Mouse (Mus musculus): ENCODE measurements at regions not wholly inside any gene's neighbourhood (a gene's known extent, or its start where the extent isn't known, plus 50 kb on each side); places are given as distances from the start of the nearest gene placed in this dataset.

DNA sequence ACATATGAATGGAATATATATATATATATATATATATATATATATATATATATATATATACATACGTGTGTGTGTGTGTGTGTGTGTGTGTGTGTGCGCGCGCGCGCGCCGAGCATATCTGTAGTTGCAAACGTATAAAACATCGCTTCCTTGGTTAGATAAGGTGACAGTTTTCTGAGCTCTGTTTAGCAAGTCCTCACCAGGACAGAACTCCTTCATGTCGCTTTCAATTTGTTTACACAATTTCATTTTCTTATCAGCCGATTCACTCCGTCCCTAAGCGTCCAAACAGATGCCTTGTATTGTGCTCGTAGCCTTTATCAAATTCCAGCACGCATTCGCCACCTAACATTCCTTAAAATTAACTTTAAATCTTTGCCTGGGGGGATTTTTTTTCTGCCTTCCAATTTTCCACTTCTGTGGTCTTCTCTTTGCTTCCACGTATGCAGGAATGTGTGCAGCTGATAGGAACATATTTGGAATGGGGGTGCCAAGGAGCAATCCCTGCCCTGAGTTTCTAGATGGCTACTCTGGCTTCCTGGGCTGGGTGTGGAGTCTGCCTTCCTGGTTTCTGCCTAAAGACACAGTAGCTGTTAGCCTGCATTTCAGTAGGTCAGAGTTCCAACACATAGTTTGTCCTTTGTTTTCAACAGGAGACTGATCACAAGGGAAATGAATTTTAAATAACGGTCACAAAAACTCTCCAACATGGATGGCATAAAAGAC is 575.7 kb downstream of the Robo2 start:
- DNase-seq, result no peak

DNA sequence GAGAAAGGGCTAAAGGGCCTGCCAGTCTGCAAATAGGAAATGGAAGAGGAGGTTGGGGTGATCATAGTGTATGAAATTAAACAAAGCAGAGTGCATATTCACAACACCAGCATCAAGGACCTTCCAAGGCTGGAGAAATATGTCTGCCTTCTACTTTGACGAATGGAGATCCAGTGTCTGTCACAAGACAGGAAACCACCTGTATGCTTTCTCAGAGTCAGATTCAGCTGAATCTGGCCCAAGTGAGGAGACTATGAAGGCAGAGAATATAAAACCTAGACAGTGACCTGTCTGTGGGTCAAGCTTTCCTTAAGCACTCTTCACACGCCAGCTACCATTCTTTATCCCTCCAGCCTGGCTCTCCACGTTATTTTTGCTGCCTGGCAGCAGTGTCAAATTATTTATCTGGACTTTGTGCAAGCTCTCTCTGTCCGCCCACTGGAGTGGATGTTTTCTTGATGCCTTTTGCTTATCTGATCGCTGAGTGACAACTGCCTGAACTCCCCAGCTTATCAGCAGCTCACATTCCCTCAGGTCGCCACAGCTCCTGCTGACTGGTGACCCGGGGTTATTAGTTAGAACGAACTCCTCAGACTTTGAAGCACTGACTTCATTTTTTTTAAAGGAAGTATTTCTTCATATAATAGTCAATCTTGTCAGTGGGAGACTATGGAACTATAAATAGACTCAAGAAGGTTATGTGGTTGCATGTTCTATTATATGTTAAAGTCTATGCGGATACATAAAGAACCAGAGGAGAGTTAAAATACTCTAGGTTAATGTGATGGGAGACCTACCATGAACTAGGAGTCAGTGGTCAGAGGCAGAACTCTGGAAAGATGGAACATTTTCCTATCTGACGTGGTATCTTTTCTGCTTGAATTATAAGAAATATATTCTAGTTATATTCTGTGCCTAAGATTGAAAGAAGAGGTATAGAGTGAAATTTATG is 590.0 kb downstream of the Robo2 start:
- DNase-seq, result no peak

DNA sequence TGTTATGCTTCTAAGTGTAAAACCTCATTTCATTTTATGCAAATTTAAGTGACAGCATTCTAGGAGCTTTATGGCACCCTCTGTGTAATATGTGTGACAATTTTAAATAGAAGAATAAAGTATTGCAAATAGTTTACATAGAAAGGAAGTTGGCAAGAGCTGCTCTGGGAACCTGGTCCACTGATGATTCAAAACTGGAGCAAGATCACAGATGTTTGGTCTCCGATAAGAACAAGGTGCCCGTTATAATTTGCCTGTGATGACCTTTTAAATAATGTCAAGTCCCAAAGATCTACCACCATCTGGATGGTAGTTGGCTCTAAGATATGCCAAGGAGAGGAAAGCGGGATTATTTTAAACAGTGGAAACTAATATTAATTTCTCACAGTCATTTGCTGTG is 607.1 kb downstream of the Robo2 start:
- no peak for DNase-seq

DNA sequence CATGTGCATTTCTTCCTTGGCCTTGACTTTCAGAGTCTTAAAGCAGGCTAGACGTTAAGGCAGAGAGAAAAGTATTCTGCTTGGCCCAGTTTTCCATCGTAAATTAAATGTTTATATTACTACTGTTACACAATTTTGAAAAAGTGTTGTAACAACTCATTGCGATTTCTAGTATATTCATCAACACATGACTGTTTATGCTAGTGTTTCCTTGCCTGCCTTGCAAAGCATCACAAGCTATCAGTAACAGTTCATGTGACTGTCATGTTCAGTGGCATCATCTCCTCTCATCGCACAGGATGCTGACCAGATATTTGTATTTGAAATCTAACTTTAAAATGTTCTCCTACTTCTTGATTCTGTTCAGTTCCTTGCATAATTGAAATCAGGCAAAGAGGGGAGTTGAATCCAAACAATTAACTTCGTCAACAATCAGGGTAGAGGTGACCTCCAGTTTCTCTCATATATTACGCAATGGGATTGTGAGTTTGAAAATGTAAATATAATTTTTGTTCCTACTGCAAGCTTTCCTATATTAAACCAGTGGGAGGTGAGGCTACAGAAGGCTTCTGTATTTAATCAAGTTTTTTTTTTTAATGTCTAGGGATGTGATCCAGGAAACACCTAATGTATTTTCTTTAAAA is 615.0 kb downstream of the Robo2 start:
- DNase-seq, result no peak

DNA sequence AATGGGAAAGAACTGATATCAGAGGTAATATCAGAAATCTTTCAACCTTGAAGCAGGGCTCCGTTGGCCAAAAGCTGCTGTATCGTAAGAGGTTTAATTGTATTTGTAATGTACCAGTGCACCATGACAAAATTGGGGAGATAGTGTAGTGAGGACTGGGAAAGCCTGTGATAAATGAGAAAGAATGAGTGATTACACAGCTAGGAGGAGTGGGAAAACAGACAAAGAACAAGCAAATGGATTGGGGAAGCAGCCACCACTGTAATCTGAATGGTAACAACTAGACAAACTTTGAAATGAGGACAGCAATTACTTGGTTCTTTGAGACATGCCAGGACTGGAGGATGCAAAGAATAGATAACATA is 626.6 kb downstream of the Robo2 start:
- DNase-seq, result no peak

DNA sequence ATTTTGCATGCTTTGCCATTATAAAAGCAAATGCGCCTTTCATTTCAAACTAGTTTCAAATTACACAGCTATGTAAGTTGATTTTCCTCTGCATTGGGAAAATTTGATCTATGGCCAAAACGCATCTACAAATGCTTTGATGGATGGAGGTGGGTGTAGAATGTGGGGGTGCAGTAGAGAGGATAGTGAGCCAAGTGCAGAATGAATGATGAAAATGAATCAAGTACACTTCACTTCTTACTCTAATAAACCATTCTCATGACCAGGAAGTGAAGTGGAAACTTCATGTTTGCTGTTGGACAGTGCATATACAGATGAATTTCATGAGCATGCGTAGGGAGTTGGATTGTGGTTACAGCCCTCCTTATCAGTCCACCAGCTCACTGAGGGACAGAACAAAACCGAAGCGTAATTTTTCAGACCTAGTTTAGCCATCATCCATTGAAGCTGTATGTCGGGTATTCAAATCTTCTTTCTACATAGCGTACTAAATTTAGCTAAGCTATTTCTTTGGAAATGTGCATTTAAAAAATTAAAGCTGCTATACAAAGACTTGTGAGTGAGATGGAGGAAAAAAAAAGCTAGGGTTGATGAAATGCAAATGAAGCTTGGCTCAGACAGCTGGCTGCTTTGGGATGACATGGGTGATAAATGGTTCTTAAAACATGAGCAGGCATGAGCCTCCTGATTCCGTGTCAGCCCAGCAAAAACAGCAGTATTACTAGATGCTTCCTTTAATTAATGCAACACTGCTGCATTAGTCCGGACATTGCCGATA is 627.1 kb downstream of the Robo2 start:
- DNase-seq, result no peak

DNA sequence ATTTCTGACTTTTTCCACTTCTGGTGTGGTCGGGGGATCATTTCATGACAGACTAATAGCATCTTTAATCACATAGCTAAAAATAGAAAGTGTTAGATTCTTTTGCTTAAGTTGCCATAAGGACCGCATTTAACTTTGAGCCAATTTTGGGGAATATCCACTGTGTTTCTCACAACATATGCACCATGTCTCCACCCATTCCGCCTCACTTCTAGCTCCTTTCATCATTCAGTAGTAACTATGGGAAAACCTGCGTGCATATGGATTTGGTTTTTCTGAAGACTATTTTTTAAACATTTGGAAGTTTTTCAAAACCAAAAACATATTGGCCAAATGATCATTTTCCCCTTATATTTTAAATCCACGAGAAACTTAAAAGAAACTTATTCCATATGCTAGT is 639.2 kb downstream of the Robo2 start:
- no peak for DNase-seq

DNA sequence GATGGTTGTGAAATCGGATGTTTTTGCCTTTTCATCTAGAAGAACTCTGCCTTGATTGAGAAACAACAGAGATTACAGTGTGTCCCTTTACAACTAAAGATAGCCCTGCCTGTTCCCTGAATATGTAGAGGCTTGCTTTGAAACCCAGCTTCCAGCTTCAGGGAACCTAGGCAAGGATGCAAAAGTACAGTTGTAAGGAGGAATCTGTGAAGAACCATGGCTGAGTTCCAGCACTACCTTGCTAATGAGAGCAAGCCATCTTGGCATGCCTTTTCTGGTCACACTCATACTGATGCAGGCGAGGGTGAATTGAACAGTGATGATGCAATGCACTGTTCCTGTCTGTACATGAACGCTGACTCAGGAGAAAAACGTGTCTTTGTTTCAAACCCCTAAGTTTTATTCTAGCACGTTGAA is 641.2 kb downstream of the Robo2 start:
- DNase-seq, result peak; percentile 86

DNA sequence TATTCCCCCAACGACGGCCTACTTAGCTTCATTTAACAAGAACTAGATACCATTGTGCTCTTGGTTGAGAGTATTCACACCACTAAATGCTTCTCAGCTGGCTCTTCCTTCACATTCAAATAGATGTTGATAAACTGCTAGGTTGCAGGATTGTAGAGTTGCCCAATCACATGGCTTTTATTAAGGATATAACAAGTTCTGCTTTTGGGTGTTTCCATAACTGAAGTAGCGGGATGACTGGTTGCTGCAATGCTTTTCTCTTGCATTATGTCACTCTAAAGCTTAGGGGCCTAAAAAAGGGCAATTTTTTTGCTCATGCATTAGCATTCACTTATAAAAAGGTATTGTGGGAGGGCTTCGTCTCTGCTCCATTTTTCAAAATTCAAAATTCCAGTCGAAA is 641.9 kb downstream of the Robo2 start:
- peak; percentile 72 for DNase-seq

DNA sequence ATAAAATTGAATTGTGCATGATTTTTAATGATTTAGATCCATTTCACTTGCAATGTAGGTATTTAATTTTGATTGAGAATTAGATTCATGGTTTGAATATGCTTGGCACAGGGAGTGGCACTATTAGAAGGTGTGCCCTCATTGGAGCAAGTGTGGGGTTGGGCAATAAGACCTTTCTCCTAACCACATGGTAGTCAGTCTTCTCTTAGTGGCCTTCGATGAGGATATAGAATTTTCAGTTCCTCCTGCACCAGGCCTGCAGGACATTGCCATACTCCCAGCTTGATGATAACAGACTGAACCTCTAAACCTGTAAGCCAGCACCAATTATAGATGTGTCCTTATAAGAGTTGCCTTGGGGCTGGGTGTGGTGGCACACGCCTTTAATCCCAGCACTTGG is 642.9 kb downstream of the Robo2 start:
- DNase-seq, result no peak

DNA sequence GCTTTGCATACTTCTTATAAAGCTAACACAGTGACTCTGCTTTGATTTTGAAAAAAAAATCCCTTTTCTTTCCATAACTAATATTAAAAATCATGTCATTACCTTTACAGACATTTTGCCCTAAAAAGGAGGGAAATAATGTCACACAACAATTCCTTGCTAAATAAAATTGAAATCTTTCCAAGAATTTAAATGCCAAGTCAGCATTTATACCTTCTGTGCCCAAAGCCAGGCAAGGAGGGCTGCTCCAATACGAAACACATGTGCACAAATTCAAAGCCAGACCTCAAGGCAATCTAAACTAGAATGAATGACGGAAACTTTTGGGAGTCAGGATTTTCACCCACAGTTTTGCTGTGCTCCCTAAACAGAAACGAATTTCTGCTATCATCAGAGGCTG is 646.4 kb downstream of the Robo2 start:
- no peak for DNase-seq

DNA sequence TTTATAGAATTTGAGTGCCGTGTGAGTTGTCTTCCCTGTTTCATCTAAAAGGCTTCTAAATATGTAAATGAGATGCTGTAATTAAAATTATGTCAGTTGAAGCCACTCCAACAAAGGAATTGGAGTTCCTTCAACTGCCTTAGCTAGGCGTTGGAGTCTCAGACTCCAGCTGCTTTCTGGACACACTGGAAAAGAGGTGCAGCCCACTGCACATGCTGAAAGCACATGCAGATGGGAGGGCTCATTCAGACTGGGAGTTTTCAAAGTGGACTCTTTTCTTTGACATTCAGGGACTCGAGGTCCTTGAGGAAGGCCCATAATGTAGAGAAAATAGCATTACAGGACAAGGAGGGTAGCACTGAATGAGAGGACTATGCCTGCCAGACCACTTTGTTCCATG is 650.7 kb downstream of the Robo2 start:
- DNase-seq, result no peak

DNA sequence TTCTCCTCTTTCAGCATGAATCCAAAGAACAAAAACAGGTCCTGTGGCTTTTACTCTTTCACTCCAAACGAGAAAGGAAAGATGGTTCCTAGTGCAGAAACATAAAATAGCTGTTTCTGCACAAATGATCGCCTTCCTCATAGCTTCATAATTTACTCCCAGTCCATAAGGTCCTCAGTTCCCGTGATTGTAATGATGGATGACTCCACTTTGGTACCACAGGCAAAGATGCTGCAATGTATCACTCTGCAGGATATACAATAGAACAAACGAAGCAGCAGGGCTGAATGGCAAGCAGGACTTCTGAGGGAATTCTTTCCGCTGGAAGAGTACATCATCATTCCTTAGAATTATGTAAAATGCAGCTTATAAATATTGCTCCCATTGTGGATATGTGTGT is 652.8 kb downstream of the Robo2 start:
- no peak for DNase-seq

DNA sequence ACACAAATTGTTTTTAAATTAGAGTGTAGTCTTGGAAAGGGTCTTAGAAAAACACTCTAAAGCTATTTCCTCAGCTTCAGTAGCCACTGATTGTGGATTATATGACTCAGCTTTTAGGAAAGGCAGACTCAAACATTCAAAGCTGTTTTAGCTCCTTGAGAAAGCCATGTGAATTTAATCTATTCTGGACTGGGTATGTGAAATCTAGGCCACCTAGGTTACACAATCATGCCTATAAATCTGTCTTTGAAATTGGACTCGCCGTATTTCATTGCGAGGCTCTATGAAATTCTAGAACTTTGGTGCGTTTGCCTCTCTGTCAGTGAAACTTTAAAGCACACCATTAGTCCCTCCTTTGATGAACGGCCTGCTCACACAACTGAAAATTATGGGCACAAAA is 657.3 kb downstream of the Robo2 start:
- no peak for DNase-seq

DNA sequence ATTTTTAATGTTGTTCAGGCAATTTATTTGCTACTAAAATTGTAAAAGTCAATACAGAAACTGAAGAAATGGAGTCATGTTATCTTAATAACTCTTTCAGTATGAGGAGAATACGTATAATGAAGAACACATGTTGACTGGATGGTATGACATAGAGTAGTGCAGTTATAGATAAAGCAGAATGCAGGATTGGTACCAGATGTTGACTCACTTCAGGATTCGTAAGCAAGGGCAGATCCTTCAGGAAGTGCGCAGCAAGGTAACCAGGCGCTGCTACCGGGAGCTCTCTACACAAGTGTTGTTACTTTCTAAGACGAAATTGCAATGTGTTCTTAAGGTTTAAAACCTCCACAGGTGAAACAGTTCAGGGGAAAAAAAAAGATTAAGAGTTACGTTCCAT is 683.3 kb downstream of the Robo2 start:
- no peak for DNase-seq

DNA sequence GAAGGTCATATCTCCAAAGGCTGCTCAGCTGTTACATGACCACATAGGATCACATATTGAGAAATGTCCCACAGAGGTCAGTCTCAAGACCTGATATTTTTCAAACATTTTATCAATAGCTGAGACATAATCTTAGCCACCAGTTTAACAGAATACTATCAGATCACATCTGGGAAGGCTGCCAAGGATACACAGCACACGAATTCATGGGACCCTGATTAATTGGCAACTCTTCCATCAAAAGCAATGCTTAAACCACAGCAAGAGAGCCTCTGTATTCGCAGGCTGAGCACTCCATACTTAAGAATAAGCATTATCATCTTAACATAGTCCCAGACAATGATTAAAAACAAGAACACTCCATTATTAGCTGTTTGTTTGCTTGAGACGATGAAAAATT is 691.9 kb downstream of the Robo2 start:
- no peak for DNase-seq

DNA sequence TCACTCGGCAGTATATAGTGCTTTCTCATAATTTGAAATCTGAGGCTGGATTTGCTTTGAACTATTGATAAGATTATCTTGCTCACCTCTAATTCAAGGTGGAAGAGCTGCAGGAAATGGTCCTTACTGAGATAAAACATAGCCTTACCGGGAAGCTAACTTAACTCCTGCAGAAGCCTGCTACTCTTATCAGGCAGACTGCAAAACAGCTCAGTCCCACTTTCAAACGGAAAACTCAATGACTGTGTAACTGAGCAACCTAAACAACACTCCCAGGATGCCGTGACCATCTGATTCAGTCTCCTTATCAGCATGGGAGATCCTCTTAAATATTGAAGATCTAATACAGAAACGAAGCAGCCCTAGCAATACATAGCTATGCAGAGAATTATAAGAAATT is 695.3 kb downstream of the Robo2 start:
- no peak for DNase-seq

DNA sequence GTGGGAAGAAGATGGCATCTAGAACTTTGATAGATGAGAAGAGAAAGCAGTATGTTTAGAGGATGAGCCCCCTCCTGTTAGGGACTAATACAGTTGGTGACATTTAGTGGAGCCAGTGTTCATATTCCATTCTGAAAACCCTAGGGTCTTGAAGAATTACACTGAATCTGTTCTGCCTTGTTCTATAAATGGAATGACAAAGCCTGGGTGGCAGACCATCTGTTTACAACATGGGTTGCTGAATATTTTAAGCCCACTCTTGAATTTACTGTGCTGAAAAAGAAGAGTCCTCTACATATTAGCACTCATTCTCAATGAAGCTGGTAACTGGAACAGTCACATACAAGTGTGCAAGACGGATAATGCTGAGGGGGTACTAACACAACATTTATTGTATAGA is 704.6 kb downstream of the Robo2 start:
- DNase-seq, result no peak

DNA sequence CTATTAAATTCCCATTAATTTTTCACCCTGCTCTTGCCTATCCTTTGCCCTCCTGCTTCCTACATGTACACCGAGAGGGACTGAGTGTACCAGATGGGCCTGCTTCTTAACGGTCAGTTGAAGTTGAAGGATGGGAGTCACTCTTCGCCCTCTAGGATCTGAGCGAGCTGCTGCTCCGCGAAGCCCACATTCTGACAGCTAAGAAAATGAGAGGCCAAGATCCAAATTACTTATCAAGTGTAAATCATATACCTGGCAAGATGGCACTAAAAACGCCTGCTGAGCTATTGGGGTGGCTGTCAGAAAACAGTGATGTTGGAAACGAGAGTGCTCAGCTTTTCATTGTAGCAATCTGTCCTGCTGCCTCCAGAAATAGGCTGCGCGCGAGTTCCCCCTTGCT is 722.4 kb downstream of the Robo2 start:
- no peak for DNase-seq

DNA sequence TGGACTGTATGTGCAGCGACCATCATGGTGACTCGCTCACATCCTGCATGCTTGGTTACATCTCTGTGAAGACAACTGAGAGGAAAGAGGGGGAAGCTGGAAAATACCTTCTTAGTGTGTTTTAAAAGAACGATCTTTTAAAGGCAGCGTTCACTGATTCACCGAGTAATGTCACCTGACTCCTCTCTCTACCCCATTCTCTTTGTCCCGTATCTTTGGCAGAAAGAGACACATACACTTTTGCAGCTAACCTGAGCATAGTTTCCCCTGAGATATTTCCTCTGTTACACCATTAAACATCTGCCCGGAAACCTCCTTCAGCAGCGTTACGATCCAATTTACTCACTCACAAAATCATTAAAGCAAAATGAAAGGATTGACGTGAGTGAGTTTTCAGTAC is 731.8 kb downstream of the Robo2 start:
- DNase-seq, result no peak

DNA sequence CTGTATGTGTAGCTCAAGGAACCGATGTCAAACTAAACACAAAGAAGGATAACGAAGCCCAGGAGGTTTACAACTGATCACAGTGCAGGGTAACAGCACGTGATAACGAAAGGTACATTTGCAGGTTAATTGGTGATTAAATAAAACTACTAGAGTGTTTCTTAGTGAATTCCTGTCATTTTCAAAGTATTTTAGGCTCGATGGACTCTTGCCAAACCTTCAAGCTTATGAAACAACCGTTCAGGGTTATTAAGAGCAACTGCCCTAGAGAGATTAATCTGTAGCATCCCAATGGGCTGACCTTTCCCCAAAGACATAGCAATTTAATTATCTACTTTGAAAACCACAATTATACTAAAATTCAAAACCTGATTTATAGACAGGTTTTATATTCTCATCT is 741.1 kb downstream of the Robo2 start:
- DNase-seq, result no peak

DNA sequence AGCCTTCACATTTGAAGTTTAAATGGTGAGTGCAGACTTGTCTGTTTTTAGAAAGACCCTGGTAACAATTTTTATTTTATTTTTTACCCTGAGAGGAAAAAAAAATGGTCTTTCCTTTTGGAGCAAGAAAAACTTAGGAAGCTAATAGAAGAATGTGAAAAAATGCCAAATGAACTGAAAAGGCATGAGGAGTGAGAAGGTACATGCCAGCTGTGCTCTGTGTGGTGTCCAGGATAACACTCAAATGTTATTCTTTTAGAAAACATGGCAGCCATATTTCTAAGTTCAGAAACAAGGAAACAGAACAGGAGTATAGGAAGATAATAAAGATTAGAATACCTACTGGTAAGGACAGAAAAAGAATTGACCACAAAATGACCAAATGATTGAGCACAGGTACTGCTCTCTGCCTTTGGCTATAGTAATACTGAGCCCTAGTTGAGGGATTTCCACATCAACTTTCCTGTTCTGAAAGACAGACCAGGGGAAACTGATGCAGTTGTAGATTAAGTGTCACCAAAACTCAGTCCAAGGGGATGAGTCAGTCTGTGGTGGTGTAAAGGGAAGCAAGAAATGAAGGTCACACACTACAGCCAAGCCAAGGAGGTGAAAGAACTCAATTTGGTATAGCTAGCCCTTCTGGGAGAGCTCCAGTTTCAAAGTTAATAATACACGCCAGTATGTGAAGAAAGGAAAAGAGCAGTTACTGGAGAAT is 758.5 kb downstream of the Robo2 start:
- no peak for DNase-seq
